Mouse (Mus musculus): ENCODE data around the gene Gprin2. TPM values are rescaled to one million over a fixed set of nuclear protein-coding genes. Genes with fewer than 3 reads are reported as not detected.

The Gprin2 gene
- polyA plus RNA-seq, 1 experiment from 2014 or later = 0.01 TPM

DNA sequence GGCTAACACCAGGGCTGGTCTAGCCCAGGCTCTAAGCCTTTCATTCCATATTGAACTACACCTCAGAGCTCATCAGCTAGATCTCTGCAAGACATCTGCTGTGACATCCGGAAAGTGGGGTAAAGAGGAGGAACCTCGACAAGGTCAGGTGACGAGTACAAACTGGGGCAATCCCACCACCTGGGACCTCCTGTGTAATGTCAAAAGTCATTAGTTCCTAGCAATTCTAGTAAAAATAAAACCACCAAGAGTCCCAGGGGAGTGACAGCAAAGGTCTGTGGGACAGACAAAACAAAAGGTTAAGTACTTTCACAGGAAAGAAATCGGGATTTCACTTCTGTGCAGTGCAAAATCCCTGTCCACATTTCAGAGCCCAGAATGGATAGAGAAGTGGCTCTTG is 7.6 kb downstream of the Gprin2 start:
- Histone ChIP-seq H3K9me3 (ENCODE audit: low read length) (no peaks in the 10 kb centered on the region), H3K27ac (ENCODE audit: low read depth) (no peak overlapping the region), H3K36me3 (replicated peaks; ENCODE audit: insufficient read depth, low read length) (no peaks in the 10 kb centered on the region), H3K4me1 (ENCODE audit: insufficient read depth) (no peaks in the 10 kb centered on the region), H3K9ac (replicated peaks) (no peak overlapping the region), H3K4me2 (ENCODE audit: low read depth, low read length) (no peak overlapping the region), H3K4me3 (ENCODE audit: low read depth, low read length) (no peak overlapping the region), H3K27me3 (ENCODE audit: insufficient read depth, low read length) (no peaks in the 10 kb centered on the region)
- DNase-seq (no peak), ATAC-seq (no peak)
- TF ChIP-seq CTCF (IDR thresholded peaks at IDR 0.05; ENCODE audit: low read depth) = no peak
- 71% methylated on average over 4 of the region's 4 CpGs for WGBS (ENCODE audit: insufficient replicate concordance)

DNA sequence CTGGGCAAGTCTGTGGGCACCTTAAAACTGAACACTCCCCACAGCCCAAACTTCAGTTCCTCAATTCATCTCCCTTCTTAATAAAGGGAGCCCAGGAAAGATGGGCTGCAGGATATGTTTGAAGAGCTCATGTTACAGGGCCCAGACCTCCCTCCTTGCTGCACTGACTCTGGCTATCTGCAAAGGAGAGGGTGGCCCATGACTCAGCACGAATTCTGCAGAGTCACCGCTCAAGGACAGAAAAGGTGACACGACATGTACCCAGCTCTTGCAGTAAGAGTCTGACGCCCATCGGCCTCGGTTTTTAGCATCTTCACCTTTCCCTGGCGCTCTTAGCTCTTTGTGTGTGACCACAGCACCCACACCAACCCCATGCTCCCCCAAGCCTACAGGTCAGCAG is 11.1 kb downstream of the Gprin2 start:
- DNase-seq (peak; percentile 33), ATAC-seq (0 out of 2 replicates have a peak, but pooled peaks have one; percentile 51)
- Histone ChIP-seq H3K27me3 (ENCODE audit: insufficient read depth, low read length) (no peaks in the 10 kb centered on the region), H3K9ac (replicated peaks) (no peak overlapping the region), H3K4me2 (ENCODE audit: low read depth, low read length) (no peak overlapping the region), H3K36me3 (replicated peaks; ENCODE audit: insufficient read depth, low read length) (no peaks in the 10 kb centered on the region), H3K9me3 (ENCODE audit: low read length) (no peaks in the 10 kb centered on the region), H3K4me1 (ENCODE audit: insufficient read depth) (no peaks in the 10 kb centered on the region), H3K4me3 (ENCODE audit: low read depth, low read length) (no peak overlapping the region), H3K27ac (ENCODE audit: low read depth) (no peak overlapping the region)
- 63% methylated on average over 7 of the region's 7 CpGs for WGBS (ENCODE audit: insufficient replicate concordance)
- TF ChIP-seq EP300 (IDR thresholded peaks at IDR 0.05; ENCODE audit: low read depth) (no peak), CTCF (IDR thresholded peaks at IDR 0.05; ENCODE audit: low read depth) (no peak)

DNA sequence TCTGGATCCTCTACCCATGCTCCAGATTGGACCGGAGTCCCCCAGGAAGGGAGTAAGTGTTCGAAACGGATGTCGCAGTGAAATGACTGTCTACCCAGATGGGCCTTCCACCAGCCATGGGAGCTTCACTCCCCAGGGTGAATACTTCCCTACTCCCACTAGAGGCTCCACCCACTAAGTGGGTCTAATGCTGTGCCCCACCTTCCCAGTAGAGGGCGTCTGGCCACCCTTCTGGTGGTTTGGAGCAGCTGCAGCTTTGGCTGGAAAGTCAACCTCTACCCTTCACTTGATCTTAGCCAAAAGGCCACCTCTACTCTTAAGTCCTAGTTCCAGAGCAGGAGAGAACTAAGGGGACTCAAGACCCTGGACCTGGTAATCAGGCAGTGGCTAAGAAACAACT is 12.8 kb downstream of the Gprin2 start:
- no peaks in the 10 kb centered on the region for H3K36me3 ChIP-seq (replicated peaks; ENCODE audit: insufficient read depth, low read length)
- H3K4me1 ChIP-seq (ENCODE audit: insufficient read depth) = no peaks in the 10 kb centered on the region
- peak; percentile 80 for TF ChIP-seq CTCF (IDR thresholded peaks at IDR 0.05; ENCODE audit: low read depth)
- no peak for TF ChIP-seq EP300 (IDR thresholded peaks at IDR 0.05; ENCODE audit: low read depth)
- H3K4me2 ChIP-seq (ENCODE audit: low read depth, low read length) = no peak overlapping the region
- no peak overlapping the region for H3K9ac ChIP-seq (replicated peaks)
- DNase-seq = peak; percentile 74
- WGBS (ENCODE audit: insufficient replicate concordance) = 64% methylated on average over 5 of the region's 5 CpGs
- H3K27ac ChIP-seq (ENCODE audit: low read depth) = no peak overlapping the region
- H3K9me3 ChIP-seq (ENCODE audit: low read length) = no peaks in the 10 kb centered on the region
- H3K4me3 ChIP-seq (ENCODE audit: low read depth, low read length) = no peak overlapping the region
- no peaks in the 10 kb centered on the region for H3K27me3 ChIP-seq (ENCODE audit: insufficient read depth, low read length)
- ATAC-seq = peak; percentile 68

DNA sequence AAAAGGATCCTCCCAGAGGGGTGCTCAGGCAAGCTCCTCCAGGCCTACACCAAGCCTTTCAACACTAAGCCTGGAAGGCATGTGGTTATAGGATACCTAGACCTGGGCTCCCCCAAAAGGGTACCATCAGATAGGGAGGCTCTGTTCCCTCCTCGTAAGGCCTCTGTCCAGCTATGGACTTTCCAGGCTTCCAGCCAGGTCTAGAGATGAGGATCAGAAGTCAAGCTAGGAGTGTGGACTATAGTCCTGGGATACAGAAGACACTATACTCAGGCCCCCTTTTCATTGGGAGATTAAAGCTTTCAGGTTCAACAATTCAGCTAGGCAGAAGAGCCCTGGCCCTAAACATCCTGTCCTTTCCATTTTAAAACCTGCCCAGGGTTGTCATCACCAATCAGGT is 18.4 kb downstream of the Gprin2 start:
- no peak overlapping the region for H3K9ac ChIP-seq (replicated peaks)
- DNase-seq = no peak

DNA sequence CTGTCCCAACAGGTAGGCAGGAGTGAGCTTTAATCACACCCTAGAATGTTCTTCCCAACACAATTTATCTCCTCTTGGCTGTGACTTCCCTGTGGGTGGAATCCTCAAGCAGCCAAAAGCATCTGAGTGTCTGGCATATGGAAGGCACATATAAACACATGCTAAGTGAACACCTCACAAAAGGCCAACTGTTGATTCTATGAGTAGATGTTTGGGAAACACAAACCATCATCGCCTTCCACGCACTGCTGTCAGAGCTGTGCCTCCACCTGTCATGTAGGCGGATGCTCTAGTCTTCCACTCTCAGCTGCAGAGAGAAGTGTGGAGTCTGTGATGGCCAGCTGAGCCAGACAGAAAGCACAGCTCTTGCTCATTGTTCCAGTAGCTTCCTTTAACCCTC is 22.1 kb downstream of the Gprin2 start:
- TF ChIP-seq EP300 (IDR thresholded peaks at IDR 0.05; ENCODE audit: low read depth) (no peak), CTCF (IDR thresholded peaks at IDR 0.05; ENCODE audit: low read depth) (no peak)
- Histone ChIP-seq H3K9me3 (ENCODE audit: low read length) (no peaks in the 10 kb centered on the region), H3K36me3 (replicated peaks; ENCODE audit: insufficient read depth, low read length) (no peaks in the 10 kb centered on the region), H3K4me2 (ENCODE audit: low read depth, low read length) (no peak overlapping the region), H3K27me3 (ENCODE audit: insufficient read depth, low read length) (no peaks in the 10 kb centered on the region), H3K9ac (replicated peaks) (no peak overlapping the region), H3K27ac (ENCODE audit: low read depth) (no peak overlapping the region), H3K4me3 (ENCODE audit: low read depth, low read length) (no peak overlapping the region), H3K4me1 (ENCODE audit: insufficient read depth) (no peaks in the 10 kb centered on the region)
- no peak for DNase-seq
- WGBS (ENCODE audit: insufficient replicate concordance) = 82% methylated on average over 3 of the region's 3 CpGs
- ATAC-seq = no peak

More for the DNA sequence above, 18.4 kb downstream of the Gprin2 start:
- no peaks in the 10 kb centered on the region for H3K9me3 ChIP-seq (ENCODE audit: low read length)
- no peaks in the 10 kb centered on the region for H3K36me3 ChIP-seq (replicated peaks; ENCODE audit: insufficient read depth, low read length)
- no peaks in the 10 kb centered on the region for H3K4me1 ChIP-seq (ENCODE audit: insufficient read depth)
- no peak for ATAC-seq
- no peak overlapping the region for H3K4me3 ChIP-seq (ENCODE audit: low read depth, low read length)
- 72% methylated on average over 1 of the region's 1 CpGs for WGBS (ENCODE audit: insufficient replicate concordance)
- no peak overlapping the region for H3K4me2 ChIP-seq (ENCODE audit: low read depth, low read length)
- H3K27ac ChIP-seq (ENCODE audit: low read depth) = no peak overlapping the region
- no peak for TF ChIP-seq CTCF (IDR thresholded peaks at IDR 0.05; ENCODE audit: low read depth)
- TF ChIP-seq EP300 (IDR thresholded peaks at IDR 0.05; ENCODE audit: low read depth) = no peak
- H3K27me3 ChIP-seq (ENCODE audit: insufficient read depth, low read length) = no peaks in the 10 kb centered on the region

DNA sequence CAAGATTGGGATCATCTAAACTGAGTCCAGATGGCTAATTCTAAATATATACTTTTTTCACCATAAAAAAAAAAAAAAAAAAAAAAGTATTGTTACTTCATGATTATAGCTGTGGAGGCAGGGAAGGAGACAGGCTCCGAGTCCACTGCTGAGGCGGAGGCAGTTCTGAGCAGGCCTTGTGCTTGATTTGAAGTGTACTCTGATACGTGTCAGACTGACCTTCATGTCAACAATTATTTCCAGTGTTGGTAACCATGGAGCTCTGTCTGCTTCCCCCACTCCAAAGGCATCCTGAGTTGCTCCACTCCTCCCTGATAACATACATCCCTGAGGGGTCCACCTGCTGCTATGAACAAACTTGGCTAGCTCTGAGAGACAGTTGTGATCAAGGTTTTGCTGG is 30.3 kb downstream of the Gprin2 start:
- H3K4me3 ChIP-seq (ENCODE audit: low read depth, low read length) = no peak overlapping the region
- H3K4me2 ChIP-seq (ENCODE audit: low read depth, low read length) = no peak overlapping the region
- H3K27ac ChIP-seq (ENCODE audit: low read depth) = no peak overlapping the region
- DNase-seq (no peak), ATAC-seq (no peak)
- no peaks in the 10 kb centered on the region for H3K36me3 ChIP-seq (replicated peaks; ENCODE audit: insufficient read depth, low read length)
- H3K9me3 ChIP-seq (ENCODE audit: low read length) = no peaks in the 10 kb centered on the region
- H3K4me1 ChIP-seq (ENCODE audit: insufficient read depth) = no peaks in the 10 kb centered on the region
- H3K9ac ChIP-seq (replicated peaks) = no peak overlapping the region
- H3K27me3 ChIP-seq (ENCODE audit: insufficient read depth, low read length) = no peaks in the 10 kb centered on the region
- TF ChIP-seq CTCF (IDR thresholded peaks at IDR 0.05; ENCODE audit: low read depth) = no peak
- 68% methylated on average over 3 of the region's 3 CpGs for WGBS (ENCODE audit: insufficient replicate concordance)

DNA sequence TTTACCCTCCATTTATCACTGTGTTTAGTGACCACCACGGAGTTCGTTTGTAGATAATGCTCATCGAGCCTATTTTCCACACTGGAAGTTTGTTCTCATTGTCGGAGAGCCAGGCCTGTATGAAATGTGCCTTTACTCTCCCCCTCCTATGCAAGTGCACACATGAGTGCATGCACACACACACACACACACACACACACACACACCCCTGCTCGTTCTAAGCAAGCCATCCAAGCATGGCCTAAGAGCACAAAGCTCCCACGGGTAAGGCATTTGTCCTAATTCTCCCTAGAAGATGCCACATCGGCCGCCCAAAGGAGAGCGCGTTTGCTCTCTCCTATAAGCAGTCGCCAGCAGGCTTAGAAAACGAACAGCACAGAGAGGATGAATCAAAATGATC is 45.7 kb downstream of the Gprin2 start:
- no peaks in the 10 kb centered on the region for H3K36me3 ChIP-seq (replicated peaks; ENCODE audit: insufficient read depth, low read length)
- ATAC-seq = no peak
- DNase-seq = no peak
- no peak overlapping the region for H3K4me3 ChIP-seq (ENCODE audit: low read depth, low read length)
- H3K9me3 ChIP-seq (ENCODE audit: low read length) = no peaks in the 10 kb centered on the region
- peaks cover 4% of the 10 kb centered on the region; the same call in 1 of the 2 replicates for H3K4me1 ChIP-seq (ENCODE audit: insufficient read depth)
- TF ChIP-seq CTCF (IDR thresholded peaks at IDR 0.05; ENCODE audit: low read depth) (no peak), EP300 (IDR thresholded peaks at IDR 0.05; ENCODE audit: low read depth) (no peak)
- H3K4me2 ChIP-seq (ENCODE audit: low read depth, low read length) = no peak overlapping the region
- H3K27me3 ChIP-seq (ENCODE audit: insufficient read depth, low read length) = no peaks in the 10 kb centered on the region
- H3K9ac ChIP-seq (replicated peaks) = no peak overlapping the region
- 73% methylated on average over 12 of the region's 12 CpGs for WGBS (ENCODE audit: insufficient replicate concordance)
- no peak overlapping the region for H3K27ac ChIP-seq (ENCODE audit: low read depth)

Measured in liver, postnatal 0 days (tissue).